Mouse (Mus musculus) lung, postnatal 0 days (tissue): ENCODE measurements around the gene Polm. TPM values are rescaled to one million over a fixed set of nuclear protein-coding genes. Genes with fewer than 3 reads are reported as not detected.

Experiments used
- ATAC-seq: fragments of 200-750 bp; cut with Nextera tagmentation; 2 replicates; pipeline ENCODE4 v1.8.0; 2017; ENCODE audit warnings: moderate library complexity
- DNase-seq: peaks from one replicate; pipeline ENCODE4 v3.0.0-alpha.2; 2016; ENCODE audit warnings: low spot score
- H3K27ac ChIP-seq: fragments of 300-500 bp; sonication (generic); 2 replicates; pipeline ENCODE4 v1.5.1; 2014; ENCODE audit warnings: antibody characterized with exemption, mild to moderate bottlenecking, low read length, mixed read lengths
- H3K27me3 ChIP-seq: fragments of 300-500 bp; sonication (generic); replicated peaks from 2 replicates; pipeline ENCODE4 v1.6.1; 2014; ENCODE audit warnings: low read length, mixed read lengths; ENCODE audit not compliant: insufficient read depth
- H3K36me3 ChIP-seq: fragments of 300-500 bp; sonication (generic); 2 replicates; pipeline ENCODE4 v1.6.1; 2014; ENCODE audit warnings: low read length, mixed read lengths; ENCODE audit not compliant: insufficient read depth
- H3K4me1 ChIP-seq: fragments of 300-500 bp; sonication (generic); 2 replicates; pipeline ENCODE4 v1.6.1; 2014; ENCODE audit warnings: antibody characterized with exemption, low read depth, low read length, mixed read lengths; ENCODE audit not compliant: insufficient read depth
- H3K4me2 ChIP-seq: fragments of 300-500 bp; sonication (generic); replicated peaks from 2 replicates; pipeline ENCODE4 v1.6.1; 2014; ENCODE audit warnings: low read depth, mild to moderate bottlenecking, low read length, moderate library complexity, mixed read lengths
- H3K4me3 ChIP-seq: fragments of 300-500 bp; sonication (generic); 2 replicates; pipeline ENCODE4 v1.5.1; 2014; ENCODE audit warnings: low read depth, low read length
- H3K9ac ChIP-seq: fragments of 300-500 bp; sonication (generic); replicated peaks from 2 replicates; pipeline ENCODE4 v1.6.1; 2014; ENCODE audit warnings: low read depth, mild to moderate bottlenecking
- H3K9me3 ChIP-seq: fragments of 300-500 bp; sonication (generic); 2 replicates; pipeline ENCODE4 v1.6.1; 2016; ENCODE audit warnings: low read length, mixed read lengths
- CTCF ChIP-seq: IDR thresholded peaks from 2 replicates; pipeline ENCODE4 v1.5.1; 2016; ENCODE audit warnings: antibody characterized with exemption, mild to moderate bottlenecking
- EP300 ChIP-seq: IDR thresholded peaks from 2 replicates; pipeline ENCODE4 v1.6.1; 2016; ENCODE audit warnings: antibody characterized with exemption, mild to moderate bottlenecking, control low read depth
- WGBS: fragments of 180-500 bp; shearing (Covaris S2); extraction: QIAGEN DNeasy Blood & Tissue Kit; methylation state at CpG from one replicate; pipeline ENCODE4 v1.1.7; 2014; 5-methylcytosine and 5-hydroxymethylcytosine counted together
- polyA plus RNA-seq: library from polyadenylated mRNA; unstranded; fragments of >200 nt; fragmentation: Nextera tagmentation; extraction: Ambion mirVana; gene quantifications from 2 replicates; pipeline ENCODE4 v1.2.1, GENCODE M21; 2015

Gene Polm
- polyA plus RNA-seq, 1 experiment from 2014 or later: 8.2 TPM

- under 1% methylated on average over 51 of the region's 52 CpGs for WGBS
- DNase-seq (peak; percentile 98), ATAC-seq (peak; percentile 99)
- Histone ChIP-seq H3K27ac (peak within 1 kb of the TSS; percentile 80), H3K36me3 (peaks cover 15% of the 10 kb centered on the region; the same call in 1 of the 2 replicates), H3K9me3 (no peaks in the 10 kb centered on the region), H3K4me2 (peak within 1 kb of the TSS; percentile 68), H3K27me3 (no peaks in the 10 kb centered on the region), H3K4me3 (peak within 1 kb of the TSS; percentile 65), H3K4me1 (peaks cover 5% of the 10 kb centered on the region; the same call in 1 of the 2 replicates), H3K9ac (peak within 1 kb of the TSS; percentile 39; the same call in 1 of the 2 replicates)
- TF ChIP-seq CTCF: no peak
- TF ChIP-seq EP300: no peak
Observed at GRCm38 (mm10) chr11:5877921-5878526, 40.2 kb upstream of the Polm start, which contains the start of gene Pold2. TSS of gene Pold2 (minus strand) at chr11:5878292.

DNA sequence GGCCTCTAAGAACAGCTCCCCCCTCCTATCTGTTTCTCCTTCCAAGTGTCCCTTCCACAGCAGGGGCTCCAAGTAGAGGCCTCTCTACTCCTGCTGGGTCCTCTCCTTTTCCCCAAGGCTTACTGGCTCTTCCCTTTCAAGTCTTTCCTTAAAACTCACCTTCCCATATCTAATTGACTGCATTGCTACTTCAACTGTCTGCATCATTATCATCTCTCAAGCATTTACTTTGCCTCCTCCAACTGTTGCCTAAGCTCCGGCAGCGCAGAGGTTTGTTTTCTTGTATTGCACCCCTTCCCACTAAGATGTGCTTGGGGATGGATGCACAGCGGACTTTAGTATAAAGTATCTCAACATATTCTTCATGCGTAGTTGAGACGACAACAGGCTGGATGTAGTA lies 39.6 kb upstream of the Polm start:
- Histone ChIP-seq H3K27ac (no peak overlapping the region), H3K9ac (0 out of 2 replicates have a peak overlapping the region, but pooled peaks have one; percentile 39), H3K36me3 (peaks cover 20% of the 10 kb centered on the region; the same call in 1 of the 2 replicates), H3K4me3 (peak overlapping the region; percentile 65), H3K4me2 (peak overlapping the region; percentile 68), H3K4me1 (peaks cover 5% of the 10 kb centered on the region; the same call in 1 of the 2 replicates), H3K27me3 (no peaks in the 10 kb centered on the region), H3K9me3 (no peaks in the 10 kb centered on the region)
- WGBS: 3% methylated on average over 5 of the region's 5 CpGs
- TF ChIP-seq EP300 (no peak), CTCF (no peak)
- ATAC-seq: no peak
- no peak for DNase-seq

DNA sequence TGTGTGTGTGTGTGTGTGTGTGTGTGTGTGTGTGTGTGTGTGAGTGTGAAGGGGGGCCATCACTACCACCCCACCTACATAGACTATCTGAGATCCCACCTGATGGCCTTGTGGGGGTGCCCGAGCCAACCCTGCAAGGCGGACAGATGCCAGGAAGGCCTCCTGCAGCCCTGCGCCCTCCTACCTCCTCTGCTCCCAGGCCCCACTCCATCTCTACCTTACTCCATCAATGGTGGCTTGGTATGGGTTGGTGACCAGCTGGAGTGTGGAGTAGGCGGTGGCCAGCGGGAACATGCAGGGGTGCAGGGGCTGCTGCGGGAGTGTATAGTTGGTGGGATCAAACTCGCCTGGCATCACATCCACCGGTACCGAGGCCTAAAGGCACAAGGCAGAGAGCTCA lies 35.4 kb upstream of the Polm start:
- Histone ChIP-seq H3K4me2 (no peak overlapping the region), H3K9ac (no peak overlapping the region), H3K9me3 (no peaks in the 10 kb centered on the region), H3K27me3 (no peaks in the 10 kb centered on the region), H3K36me3 (peaks cover 29% of the 10 kb centered on the region; the same call in 1 of the 2 replicates), H3K4me3 (no peak overlapping the region), H3K4me1 (peaks cover 5% of the 10 kb centered on the region; the same call in 1 of the 2 replicates), H3K27ac (no peak overlapping the region)
- ATAC-seq (no peak), DNase-seq (no peak)
- 98% methylated on average over 9 of the region's 9 CpGs for WGBS
- TF ChIP-seq EP300: no peak
- no peak for TF ChIP-seq CTCF

- ATAC-seq (no peak), DNase-seq (no peak)
- WGBS: 92% methylated on average over 11 of the region's 11 CpGs
- H3K4me1 ChIP-seq: peaks cover 5% of the 10 kb centered on the region; the same call in 1 of the 2 replicates
- H3K9me3 ChIP-seq: no peaks in the 10 kb centered on the region
- H3K9ac ChIP-seq: no peak overlapping the region
- TF ChIP-seq CTCF (no peak), EP300 (no peak)
- H3K36me3 ChIP-seq: peaks cover 29% of the 10 kb centered on the region; the same call in 1 of the 2 replicates
- no peaks in the 10 kb centered on the region for H3K27me3 ChIP-seq
- no peak overlapping the region for H3K4me2 ChIP-seq
- no peak overlapping the region for H3K27ac ChIP-seq
- no peak overlapping the region for H3K4me3 ChIP-seq
Observed at GRCm38 (mm10) chr11:5872707-5873106, 34.9 kb upstream of the Polm start.

DNA sequence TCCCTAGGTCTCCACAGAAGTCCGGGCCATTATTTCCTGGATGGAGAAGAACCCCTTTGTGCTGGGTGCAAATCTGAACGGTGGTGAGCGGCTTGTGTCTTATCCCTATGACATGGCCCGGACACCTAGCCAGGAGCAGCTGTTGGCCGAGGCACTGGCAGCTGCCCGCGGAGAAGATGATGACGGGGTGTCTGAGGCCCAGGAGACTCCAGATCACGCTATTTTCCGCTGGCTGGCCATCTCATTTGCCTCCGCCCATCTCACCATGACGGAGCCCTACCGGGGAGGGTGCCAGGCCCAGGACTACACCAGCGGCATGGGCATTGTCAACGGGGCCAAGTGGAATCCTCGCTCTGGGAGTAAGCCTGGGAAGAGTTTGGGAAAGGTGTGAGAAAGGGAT lies 32.3 kb upstream of the Polm start:
- TF ChIP-seq EP300: no peak
- no peak for TF ChIP-seq CTCF
- Histone ChIP-seq H3K4me2 (no peak overlapping the region), H3K4me3 (no peak overlapping the region), H3K27me3 (no peaks in the 10 kb centered on the region), H3K27ac (no peak overlapping the region), H3K36me3 (peaks cover 29% of the 10 kb centered on the region; the same call in 1 of the 2 replicates), H3K9ac (no peak overlapping the region), H3K9me3 (no peaks in the 10 kb centered on the region), H3K4me1 (no peaks in the 10 kb centered on the region)
- DNase-seq (no peak), ATAC-seq (no peak)
- WGBS: 84% methylated on average over 16 of the region's 16 CpGs

DNA sequence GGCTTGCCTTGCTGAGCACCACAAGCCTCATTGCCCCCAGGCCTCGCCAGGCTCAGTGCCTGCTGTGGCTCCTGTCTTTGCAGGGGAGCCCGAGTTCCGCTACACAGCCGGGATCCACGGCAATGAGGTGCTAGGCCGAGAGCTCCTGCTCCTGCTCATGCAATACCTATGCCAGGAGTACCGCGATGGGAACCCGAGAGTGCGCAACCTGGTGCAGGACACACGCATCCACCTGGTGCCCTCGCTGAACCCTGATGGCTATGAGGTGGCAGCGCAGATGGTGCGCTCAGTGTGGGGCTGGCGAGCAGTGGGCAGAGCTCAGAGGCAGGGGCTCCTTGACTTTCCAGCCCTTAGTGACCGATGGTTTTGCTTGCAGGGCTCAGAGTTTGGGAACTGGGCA lies 31.5 kb upstream of the Polm start:
- ATAC-seq (no peak), DNase-seq (no peak)
- Histone ChIP-seq H3K4me1 (no peaks in the 10 kb centered on the region), H3K27ac (no peak overlapping the region), H3K4me3 (no peak overlapping the region), H3K4me2 (no peak overlapping the region), H3K9me3 (no peaks in the 10 kb centered on the region), H3K9ac (no peak overlapping the region), H3K36me3 (peaks cover 27% of the 10 kb centered on the region; the same call in 1 of the 2 replicates), H3K27me3 (no peaks in the 10 kb centered on the region)
- 93% methylated on average over 16 of the region's 16 CpGs for WGBS
- TF ChIP-seq CTCF: no peak
- no peak for TF ChIP-seq EP300
